Mouse (Mus musculus) neural tube, embryonic 11.5 days (tissue): Measurements from ENCODE around the gene Tmem258. TPM values are rescaled to one million over a fixed set of nuclear protein-coding genes. Genes with fewer than 3 reads are reported as not detected.

ENCODE experiments used
- microRNA-seq: library from miRNA; unstranded; fragments of <30 nt; microRNA quantifications from one replicate; pipeline ENCODE4, GENCODE M21; 2016
- polyA plus RNA-seq: library from polyadenylated mRNA; unstranded; fragments of >200 nt; fragmentation: Nextera tagmentation; extraction: Ambion mirVana; gene quantifications from 2 replicates; pipeline ENCODE4 v1.2.1, GENCODE M21; 2014

The Tmem258 gene
- polyA plus RNA-seq, 1 experiment from 2014 or later = 382 TPM

Small RNAs within 50 kb of the gene (microRNA-seq; reads per million reads assigned to microRNA genes)
- not detected for gene Mir6993

Other genes starting within 250 kb of the Tmem258 start
- 1,187 and 1,207 TPM in 2 replicates for gene Fth1, start 223.4 kb upstream of the Tmem258 start, polyA plus RNA-seq
- gene Best1, start 202.4 kb upstream of the Tmem258 start, polyA plus RNA-seq = 1.0 and 1.5 TPM in 2 replicates
- gene Rab3il1, start 202.3 kb upstream of the Tmem258 start, polyA plus RNA-seq = 42.6 and 43.0 TPM in 2 replicates
- gene Fads3, start 162.4 kb upstream of the Tmem258 start, polyA plus RNA-seq = 6.1 and 6.2 TPM in 2 replicates
- 48.9 and 57.1 TPM in 2 replicates for gene Fads2, start 102.3 kb upstream of the Tmem258 start, polyA plus RNA-seq
- 160 and 171 TPM in 2 replicates for gene Fads1, start 21.1 kb upstream of the Tmem258 start, polyA plus RNA-seq
- gene Fen1, start 155 bp downstream of the Tmem258 start, polyA plus RNA-seq = 106 and 113 TPM in 2 replicates
- gene Myrf, start 36.7 kb downstream of the Tmem258 start, polyA plus RNA-seq = 1.8 and 2.5 TPM in 2 replicates
- 3.2 and 3.4 TPM in 2 replicates for gene Dagla, start 100.9 kb downstream of the Tmem258 start, polyA plus RNA-seq
- gene Syt7, start 185.1 kb downstream of the Tmem258 start, polyA plus RNA-seq = 3.7 and 4.7 TPM in 2 replicates